Mouse (Mus musculus): Measurements from ENCODE around the gene Dgat2. TPM values are rescaled to one million over a fixed set of nuclear protein-coding genes. Genes with fewer than 3 reads are reported as not detected.

The Dgat2 gene
- polyA plus RNA-seq (2017; shearing (Covaris generic)) = 2.3 TPM

GRCm38 (mm10) chr7:99182432-99183172 lies at the start of gene Dgat2:
Gene Dgat2 (minus strand): TSS chr7:99182719.

GRCm38 (mm10) chr7:99140984-99141918 lies 41.3 kb downstream of the Dgat2 start, which contains the start of gene Uvrag:
Gene Uvrag (minus strand): TSS chr7:99141141.

Other genes starting within 250 kb of the Dgat2 start
- gene Uvrag, start 41.6 kb downstream of the Dgat2 start, polyA plus RNA-seq (2017; shearing (Covaris generic)) = 74.5 TPM
- not detected for gene Mogat2, start 55.9 kb upstream of the Dgat2 start, polyA plus RNA-seq (2017; shearing (Covaris generic))
- gene Map6, start 84.7 kb upstream of the Dgat2 start, polyA plus RNA-seq (2017; shearing (Covaris generic)) = 1.4 TPM
- not detected for gene Serpinh1, start 170.5 kb upstream of the Dgat2 start, polyA plus RNA-seq (2017; shearing (Covaris generic))
- gene Gdpd5, start 198.7 kb upstream of the Dgat2 start, polyA plus RNA-seq (2017; shearing (Covaris generic)) = 10.9 TPM